Mouse (Mus musculus) heart, adult 2 months (tissue): Measurements from ENCODE around the gene Pdgfra. TPM values are rescaled to one million over a fixed set of nuclear protein-coding genes. Genes with fewer than 3 reads are reported as not detected.

Experiments used
- DNase-seq, 2 experiments: peaks; one replicate each; pipeline ENCODE4 v3.0.0; 2021
- H3K27ac ChIP-seq: fragments of 200-600 bp; 2 replicates; pipeline ENCODE4 v1.8.1; 2022
- H3K27me3 ChIP-seq: fragments of 200-500 bp; 2 replicates; pipeline ENCODE4 v1.6.1; 2012; ENCODE audit warnings: mild to moderate bottlenecking, low read length, inconsistent platforms, mixed read lengths; ENCODE audit not compliant: control insufficient read depth, insufficient read depth
- H3K36me3 ChIP-seq: fragments of 200-500 bp; 2 replicates; pipeline ENCODE4 v1.6.1; 2012; ENCODE audit warnings: low read length, inconsistent platforms; ENCODE audit not compliant: control insufficient read depth, insufficient read depth
- H3K4me1 ChIP-seq: fragments of 200-500 bp; 2 replicates; pipeline ENCODE4 v1.6.1; 2011; ENCODE audit warnings: low read length; ENCODE audit not compliant: control insufficient read depth, insufficient read depth
- H3K4me3 ChIP-seq: fragments of 200-600 bp; 2 replicates; pipeline ENCODE4 v1.8.1; 2022
- H3K79me2 ChIP-seq: fragments of 200-500 bp; replicated peaks from 2 replicates; pipeline ENCODE4 v1.6.1; 2012; ENCODE audit warnings: mild to moderate bottlenecking, inconsistent platforms, low read length, moderate library complexity, mixed read lengths; ENCODE audit not compliant: control insufficient read depth, insufficient read depth
- H3K9ac ChIP-seq: fragments of 200-500 bp; 2 replicates; pipeline ENCODE4 v1.6.1; 2012; ENCODE audit warnings: low read depth, mild to moderate bottlenecking, control low read depth, inconsistent platforms, low read length, mixed read lengths
- CTCF ChIP-seq: fragments of 200-600 bp; IDR thresholded peaks from 2 replicates; pipeline ENCODE4 v1.8.1; 2022; ENCODE audit warnings: antibody characterized with exemption, mild to moderate bottlenecking, moderate library complexity
- EP300 ChIP-seq: fragments of 200-500 bp; IDR thresholded peaks from 2 replicates; pipeline ENCODE4 v1.6.1; 2011; ENCODE audit warnings: low read depth, low read length, control low read depth; ENCODE audit not compliant: insufficient read depth
- POLR2A ChIP-seq: fragments of 200-500 bp; IDR thresholded peaks from 2 replicates; pipeline ENCODE4 v1.6.1; 2011; ENCODE audit warnings: mild to moderate bottlenecking, low read depth, low read length, control low read depth; ENCODE audit not compliant: insufficient read depth
- WGBS: fragments of 180-500 bp; shearing (Covaris S2); methylation state at CpG from one replicate; pipeline ENCODE4 v1.1.7; 2018; 5-methylcytosine and 5-hydroxymethylcytosine counted together
- intact Hi-C: fragments of 180-260 bp; cut with DNase I; formaldehyde crosslinking; loops from one replicate; pipeline ENCODE4 v1.15.1; 2025
- polyA plus RNA-seq: library from polyadenylated mRNA; depleted of rRNA; stranded (reverse); fragments of >200 nt; gene quantifications from 2 replicates; pipeline ENCODE4 v1.2.3, GENCODE M21; 2012
- total RNA-seq, 2 experiments: library from RNA; stranded (reverse); gene quantifications; 2 replicates each; pipeline ENCODE4 v1.2.3; 2021

The Pdgfra gene
- total and polyA plus RNA-seq, 3 experiments, result 11.8 to 29.3 (median 27.8) TPM

- Histone ChIP-seq H3K4me3 (peak overlapping the region; percentile 53), H3K79me2 (no peaks in the 10 kb centered on the region), H3K36me3 (no peaks in the 10 kb centered on the region), H3K27me3 (peaks cover 18% of the 10 kb centered on the region), H3K4me1 (peaks cover 3% of the 10 kb centered on the region; the same call in 1 of the 2 replicates), H3K9ac (peak overlapping the region; percentile 60), H3K27ac (peak overlapping the region; percentile 58)
- no peak for DNase-seq
- intact Hi-C loops, result loop anchor here (1.0 to 5.0 kb wide), 9 partner anchors 212 to 1470 kb away; partner anchors contain the start of gene Scfd2
- TF ChIP-seq POLR2A (no peak), CTCF (no peak), EP300 (no peak)
- under 1% methylated on average over 21 of the region's 21 CpGs for WGBS
Observed at GRCm38 (mm10) chr5:75156554-75157036, 4.5 kb downstream of the Pdgfra start.

GRCm38 (mm10) chr5:75157038-75157437 lies 4.9 kb downstream of the Pdgfra start:
- peak overlapping the region; percentile 58 for H3K27ac ChIP-seq
- 0 out of 2 replicates have a peak, but pooled peaks have one; percentile 68 for TF ChIP-seq EP300
- TF ChIP-seq POLR2A, result no peak
- peak; percentile 77 for TF ChIP-seq CTCF

GRCm38 (mm10) chr5:75160530-75161170 lies 8.6 kb downstream of the Pdgfra start:
- Histone ChIP-seq H3K27me3 (no peaks in the 10 kb centered on the region), H3K9ac (no peak overlapping the region), H3K79me2 (no peaks in the 10 kb centered on the region), H3K27ac (no peak overlapping the region), H3K36me3 (no peaks in the 10 kb centered on the region), H3K4me1 (peaks cover 1% of the 10 kb centered on the region; the same call in 1 of the 2 replicates), H3K4me3 (no peak overlapping the region)
- no peak for TF ChIP-seq CTCF
- TF ChIP-seq EP300, result no peak
- no peak for TF ChIP-seq POLR2A
- 31% methylated on average over 12 of the region's 12 CpGs for WGBS
- intact Hi-C loops, result no loop called here
- DNase-seq, result no peak

More at GRCm38 (mm10) chr5:75157038-75157437, 4.9 kb downstream of the Pdgfra start:
- peaks cover 18% of the 10 kb centered on the region for H3K27me3 ChIP-seq
- H3K4me3 ChIP-seq, result peak overlapping the region; percentile 53
- no peaks in the 10 kb centered on the region for H3K36me3 ChIP-seq
- peak; percentile 39 to 62 for DNase-seq
- peaks cover 3% of the 10 kb centered on the region; the same call in 1 of the 2 replicates for H3K4me1 ChIP-seq
- no peaks in the 10 kb centered on the region for H3K79me2 ChIP-seq
- intact Hi-C loops, result loop anchor here (1.0 to 5.0 kb wide), 8 partner anchors 365 to 1470 kb away; partner anchors contain the start of gene Scfd2
- no peak overlapping the region for H3K9ac ChIP-seq
- WGBS, result 0% methylated on average over 3 of the region's 3 CpGs

GRCm38 (mm10) chr5:75161586-75161985 lies 9.5 kb downstream of the Pdgfra start:
- no peaks in the 10 kb centered on the region for H3K36me3 ChIP-seq
- H3K4me1 ChIP-seq, result peaks cover 1% of the 10 kb centered on the region; the same call in 1 of the 2 replicates
- TF ChIP-seq CTCF (no peak), EP300 (no peak), POLR2A (no peak)
- no peak overlapping the region for H3K27ac ChIP-seq
- H3K9ac ChIP-seq, result no peak overlapping the region
- intact Hi-C loops, result no loop called here
- no peak for DNase-seq
- no peaks in the 10 kb centered on the region for H3K27me3 ChIP-seq
- H3K4me3 ChIP-seq, result no peak overlapping the region
- no peaks in the 10 kb centered on the region for H3K79me2 ChIP-seq
- 69% methylated on average over 6 of the region's 6 CpGs for WGBS

GRCm38 (mm10) chr5:75163289-75163951 lies 11.3 kb downstream of the Pdgfra start:
- Histone ChIP-seq H3K9ac (no peak overlapping the region), H3K27me3 (no peaks in the 10 kb centered on the region), H3K79me2 (no peaks in the 10 kb centered on the region), H3K4me1 (no peaks in the 10 kb centered on the region), H3K4me3 (no peak overlapping the region), H3K27ac (no peak overlapping the region), H3K36me3 (no peaks in the 10 kb centered on the region)
- TF ChIP-seq POLR2A, result no peak
- TF ChIP-seq CTCF, result no peak
- no peak for TF ChIP-seq EP300
- DNase-seq, result no peak
- WGBS, result 83% methylated on average over 23 of the region's 23 CpGs
- intact Hi-C loops, result no loop called here
